Mouse (Mus musculus) macrophage (primary cell): ENCODE measurements around the gene Cers6. TPM values are rescaled to one million over a fixed set of nuclear protein-coding genes. Genes with fewer than 3 reads are reported as not detected.

Experiments
- H3K27ac ChIP-seq: fragments of 350-480 bp; formaldehyde crosslinking; 2 replicates; pipeline ENCODE4 v1.9.0; 2021
- H3K36me3 ChIP-seq: fragments of 350-480 bp; formaldehyde crosslinking; 2 replicates; pipeline ENCODE4 v1.9.0; 2021; ENCODE audit errors: inconsistent target
- H3K4me3 ChIP-seq: fragments of 350-480 bp; formaldehyde crosslinking; 2 replicates; pipeline ENCODE4 v1.9.0; 2021; ENCODE audit errors: inconsistent target
- H3K79me2 ChIP-seq: fragments of 350-480 bp; formaldehyde crosslinking; 2 replicates; pipeline ENCODE4 v1.9.0; 2021; ENCODE audit errors: inconsistent target
- WGBS: methylation state at CpG from one replicate; pipeline ENCODE4 v1.1.7; 2026; ENCODE audit warnings: inconsistent platforms; ENCODE audit not compliant: missing documents; 5-methylcytosine and 5-hydroxymethylcytosine counted together
- polyA plus RNA-seq: library from polyadenylated mRNA; stranded (reverse); fragments of 250-400 nt; gene quantifications from 3 replicates; pipeline ENCODE4 v1.2.4, GENCODE M21; 2018; ENCODE audit warnings: inconsistent platforms

Gene Cers6
- polyA plus RNA-seq, 1 experiment from 2014 or later = 26.4 TPM

DNA sequence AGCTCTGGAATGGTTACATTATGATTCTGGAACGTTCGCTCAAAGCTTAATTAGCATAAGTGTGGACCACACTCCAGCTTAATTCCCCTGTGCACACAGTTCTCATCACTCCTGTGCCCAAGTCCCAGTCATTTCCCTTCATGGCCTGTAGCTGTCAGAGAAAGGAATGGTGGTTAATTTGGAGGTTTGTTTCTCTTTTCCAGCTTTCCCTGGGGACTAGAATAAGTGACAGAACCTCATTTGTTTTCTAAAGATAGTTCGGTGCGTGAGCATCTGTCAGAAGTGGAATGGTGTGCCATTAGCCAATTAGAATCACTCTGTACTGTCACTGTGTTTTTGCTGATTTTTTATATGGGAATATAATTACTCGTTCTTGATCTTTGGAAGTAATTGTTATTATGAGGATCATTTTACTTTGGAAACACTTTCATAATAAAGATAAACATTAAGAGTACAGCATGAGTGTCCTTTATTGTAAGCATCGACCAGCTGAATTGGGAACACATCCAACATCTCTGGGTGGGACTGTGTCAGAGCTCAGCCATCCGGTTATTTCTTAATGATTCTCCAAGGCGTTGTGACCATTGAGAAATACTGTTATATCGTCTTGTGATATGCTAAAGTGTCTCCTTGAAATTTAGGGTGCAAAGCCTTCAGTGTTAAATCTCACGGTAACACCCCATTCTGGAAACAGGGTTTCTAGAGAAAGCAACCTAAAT lies 252.7 kb downstream of the Cers6 start:
- WGBS = 94% methylated on average over 10 of the region's 10 CpGs

DNA sequence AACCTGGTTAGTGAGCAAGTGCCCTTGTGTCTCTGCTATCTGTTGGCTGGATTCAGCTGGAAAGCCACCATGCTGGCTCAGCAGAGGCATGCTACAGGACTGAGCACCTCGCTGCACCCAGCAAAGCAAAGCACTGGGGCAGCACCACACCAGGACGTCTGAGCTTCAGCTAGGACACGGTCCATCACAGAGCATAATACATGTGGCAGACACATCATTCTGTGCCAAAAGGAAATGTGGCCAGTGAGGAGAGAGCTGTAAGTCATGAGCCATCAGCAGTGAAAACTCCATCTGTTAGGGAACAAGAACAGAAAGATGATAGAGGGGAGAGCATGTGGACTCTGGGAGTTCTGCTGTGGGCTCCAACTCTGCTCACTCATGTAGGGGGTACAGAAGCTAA lies 254.7 kb downstream of the Cers6 start:
- Histone ChIP-seq H3K27ac (no peak overlapping the region), H3K36me3 (peaks cover 38% of the 10 kb centered on the region), H3K79me2 (no peaks in the 10 kb centered on the region), H3K4me3 (no peak overlapping the region)
- WGBS = 100% methylated on average over 2 of the region's 3 CpGs

More for the DNA sequence above, 252.7 kb downstream of the Cers6 start:
- Histone ChIP-seq H3K27ac (no peak overlapping the region), H3K4me3 (no peak overlapping the region), H3K36me3 (peaks cover 40% of the 10 kb centered on the region), H3K79me2 (no peaks in the 10 kb centered on the region)

DNA sequence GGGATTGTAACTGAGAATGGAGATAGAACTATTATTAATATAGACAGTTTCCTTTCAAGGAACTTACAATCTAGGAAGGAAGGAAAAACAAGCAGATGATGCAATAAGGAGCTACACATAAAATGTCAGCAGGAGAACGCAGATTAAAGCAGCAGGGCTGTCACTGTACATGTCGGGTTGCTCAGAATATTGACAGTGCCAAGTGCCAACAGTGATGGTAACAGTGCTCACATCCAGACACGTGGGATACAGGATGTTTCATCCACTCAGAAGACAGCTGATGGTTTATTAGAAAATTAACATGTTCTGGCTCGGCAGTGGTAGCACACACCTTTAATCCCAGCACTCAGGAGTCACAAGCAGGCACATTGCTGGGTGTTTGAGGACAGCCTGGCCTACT lies 255.5 kb downstream of the Cers6 start:
- H3K79me2 ChIP-seq = no peaks in the 10 kb centered on the region
- no peak overlapping the region for H3K4me3 ChIP-seq
- peaks cover 30% of the 10 kb centered on the region for H3K36me3 ChIP-seq
- WGBS = 81% methylated on average over 4 of the region's 4 CpGs
- no peak overlapping the region for H3K27ac ChIP-seq

DNA sequence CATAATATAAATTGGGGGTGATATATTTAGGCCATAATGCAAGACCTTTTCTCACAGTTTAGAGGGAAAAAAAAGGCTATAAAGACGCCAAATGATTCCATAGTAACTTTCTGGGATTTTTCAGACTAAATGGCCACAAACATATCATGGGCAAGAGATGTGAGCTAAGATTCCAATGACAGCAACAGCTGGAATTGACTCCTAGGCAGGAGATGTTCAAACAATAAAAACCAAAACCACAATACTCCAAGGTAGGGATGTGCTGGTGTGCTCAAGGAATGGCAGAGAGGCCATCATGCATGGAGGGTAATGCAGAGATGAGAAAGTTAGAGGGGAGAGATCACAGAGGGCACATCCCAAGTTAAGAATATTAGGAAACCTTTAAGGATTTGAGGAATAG lies 257.8 kb downstream of the Cers6 start:
- H3K27ac ChIP-seq = no peak overlapping the region
- H3K4me3 ChIP-seq = no peak overlapping the region
- no peaks in the 10 kb centered on the region for H3K79me2 ChIP-seq
- WGBS = 100% methylated on average over 1 of the region's 1 CpGs
- peaks cover 8% of the 10 kb centered on the region; the same call in 1 of the 2 replicates for H3K36me3 ChIP-seq

DNA sequence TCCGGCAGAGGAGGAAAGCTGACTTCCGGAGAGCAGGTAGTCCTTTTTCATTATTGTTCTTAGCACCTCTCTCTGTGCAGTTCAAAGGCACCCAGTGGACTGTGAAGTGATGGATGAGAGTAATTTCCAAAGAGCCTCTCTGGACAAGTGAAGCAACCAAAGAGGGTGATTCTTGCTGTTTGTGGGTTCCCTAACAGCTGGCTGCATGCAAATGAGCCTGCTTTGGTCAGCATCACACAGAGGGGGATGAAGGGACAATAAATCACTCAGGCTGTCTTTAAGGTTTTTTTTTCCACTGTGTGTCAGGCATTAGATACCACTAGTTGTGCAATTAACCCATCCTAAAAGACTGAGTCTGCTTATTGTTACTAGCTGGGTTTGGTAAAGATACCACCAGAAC lies 258.5 kb downstream of the Cers6 start:
- Histone ChIP-seq H3K4me3 (no peak overlapping the region), H3K79me2 (no peaks in the 10 kb centered on the region), H3K27ac (no peak overlapping the region), H3K36me3 (0 out of 2 replicates have a peak, but pooled peaks cover under 1% of the 10 kb centered on the region)
- 92% methylated on average over 2 of the region's 2 CpGs for WGBS

DNA sequence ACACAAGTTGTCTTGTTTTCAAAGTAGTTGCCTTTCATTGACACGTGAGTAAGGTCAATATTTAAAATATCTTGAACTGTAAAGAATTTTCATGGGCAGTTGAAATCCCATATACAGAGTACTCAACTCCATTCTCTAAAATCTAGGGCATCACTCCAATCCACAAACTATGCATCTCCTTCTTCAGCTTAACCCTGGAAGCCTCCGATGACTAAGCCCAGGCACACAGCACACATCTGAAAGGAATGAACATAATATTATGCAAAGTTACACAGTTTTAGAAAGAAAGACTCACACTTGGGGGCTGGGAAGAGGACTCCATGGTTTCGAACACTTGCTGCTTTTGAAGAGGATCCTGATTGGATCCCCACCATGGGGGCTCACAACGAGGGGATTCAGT lies 260.4 kb downstream of the Cers6 start:
- no peaks in the 10 kb centered on the region for H3K79me2 ChIP-seq
- 90% methylated on average over 4 of the region's 4 CpGs for WGBS
- H3K36me3 ChIP-seq = no peaks in the 10 kb centered on the region
- no peak overlapping the region for H3K4me3 ChIP-seq
- H3K27ac ChIP-seq = no peak overlapping the region

DNA sequence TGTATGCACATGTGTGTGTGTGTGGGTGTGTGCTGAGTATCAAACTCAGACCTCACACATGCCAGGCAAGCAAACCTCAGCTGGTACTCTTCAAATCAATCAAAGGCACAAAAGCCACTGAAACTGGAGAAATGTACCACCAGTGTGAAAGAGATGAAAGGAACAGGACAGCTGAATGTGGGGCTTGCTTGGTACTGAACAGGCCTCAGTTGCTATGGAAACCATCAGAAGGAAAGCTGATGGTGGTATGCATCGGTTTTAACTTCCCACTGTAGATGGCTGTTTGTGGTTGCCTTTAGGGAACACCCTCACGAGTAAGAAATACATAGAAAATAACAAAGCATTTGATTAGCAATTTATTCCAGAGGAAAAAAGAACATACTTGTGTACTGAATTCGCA lies 264.2 kb downstream of the Cers6 start:
- 5% methylated on average over 2 of the region's 3 CpGs for WGBS
- Histone ChIP-seq H3K36me3 (no peaks in the 10 kb centered on the region), H3K27ac (no peak overlapping the region), H3K79me2 (no peaks in the 10 kb centered on the region), H3K4me3 (no peak overlapping the region)

DNA sequence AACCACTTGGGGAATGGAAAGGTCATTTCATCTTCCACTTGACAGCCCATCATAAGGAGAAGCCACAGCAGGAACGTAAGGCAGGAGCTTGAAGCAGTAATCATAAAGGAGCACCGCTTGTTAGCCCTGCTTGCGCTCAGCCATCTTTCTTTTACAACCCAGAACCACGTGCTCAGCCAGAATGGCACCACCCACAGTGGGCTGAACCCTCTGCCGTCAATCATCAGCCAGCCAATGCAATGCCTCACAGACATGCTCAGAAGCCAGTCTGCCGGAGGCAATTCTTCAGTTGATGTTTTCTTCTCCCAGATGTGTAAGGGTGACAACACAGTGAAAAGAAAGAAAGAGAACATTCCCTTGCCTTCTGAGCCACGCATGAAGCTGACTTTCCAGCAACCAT lies 267.1 kb downstream of the Cers6 start:
- Histone ChIP-seq H3K36me3 (no peaks in the 10 kb centered on the region), H3K79me2 (no peaks in the 10 kb centered on the region), H3K27ac (peak overlapping the region; percentile 39), H3K4me3 (no peak overlapping the region)
- WGBS = 77% methylated on average over 7 of the region's 7 CpGs

DNA sequence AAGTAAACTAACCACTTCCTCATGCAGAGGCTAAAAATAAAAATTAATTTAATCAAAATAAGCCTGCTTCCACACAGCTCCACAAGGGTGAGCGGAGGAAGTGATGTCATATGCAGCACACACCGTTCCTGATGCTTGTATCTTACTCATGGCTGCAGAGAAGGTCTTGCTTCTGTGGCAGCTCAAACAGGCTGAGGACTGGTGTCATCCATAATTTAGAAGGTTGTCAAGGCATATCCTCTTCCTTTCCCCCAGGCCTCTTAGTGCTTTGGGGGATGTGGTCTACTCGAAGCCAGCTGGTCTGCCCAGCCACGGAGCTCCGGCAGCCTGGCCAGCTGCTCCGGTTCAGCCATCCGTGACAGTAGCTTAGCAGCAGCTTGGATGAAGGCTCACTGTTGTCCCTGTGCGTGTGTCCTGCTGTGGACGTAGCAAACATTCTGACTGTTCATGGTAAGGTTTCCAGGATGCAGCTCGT lies 267.7 kb downstream of the Cers6 start:
- Histone ChIP-seq H3K36me3 (no peaks in the 10 kb centered on the region), H3K79me2 (no peaks in the 10 kb centered on the region), H3K4me3 (no peak overlapping the region; the same call in 1 of the 2 replicates), H3K27ac (peak overlapping the region; percentile 39)
- 14% methylated on average over 10 of the region's 10 CpGs for WGBS

DNA sequence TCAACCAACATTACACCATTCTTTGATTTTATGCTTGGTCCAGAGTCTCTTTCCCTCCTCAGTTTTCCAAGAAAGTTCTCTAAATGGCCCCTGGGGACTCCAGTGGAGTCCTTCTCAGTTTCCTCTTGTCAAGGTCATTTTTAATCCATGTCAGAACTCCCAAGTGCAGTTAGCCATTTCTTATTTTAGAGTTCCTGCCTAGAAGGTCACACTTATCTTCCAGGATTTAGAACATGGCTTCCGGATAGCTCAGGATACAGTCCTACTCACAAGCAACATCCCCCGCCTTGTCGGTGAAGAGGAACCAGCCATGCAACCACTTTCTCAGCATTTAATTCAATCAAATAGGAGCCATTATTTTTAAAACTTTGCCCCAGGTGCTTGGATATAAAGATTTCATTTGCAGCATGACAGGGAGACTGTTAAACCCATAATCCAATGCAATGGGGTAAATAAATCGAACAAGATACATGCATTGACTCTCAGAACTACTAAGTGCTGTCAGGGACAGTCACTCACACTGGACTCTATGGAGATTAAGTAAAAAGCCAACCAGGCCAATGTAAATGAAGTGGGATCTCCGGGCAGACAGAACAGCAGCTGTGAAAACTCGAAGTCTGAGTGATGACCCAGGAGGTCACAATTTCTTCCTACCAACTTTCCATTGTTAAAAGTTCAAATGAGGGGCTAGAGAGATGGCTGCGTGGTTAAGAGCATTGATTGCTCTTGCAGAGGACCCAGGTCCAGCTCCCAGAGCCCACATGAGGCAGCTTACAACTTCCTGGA lies 268.4 kb downstream of the Cers6 start:
- Histone ChIP-seq H3K27ac (peak overlapping the region; percentile 39), H3K4me3 (no peak overlapping the region), H3K36me3 (no peaks in the 10 kb centered on the region), H3K79me2 (no peaks in the 10 kb centered on the region)
- 84% methylated on average over 7 of the region's 7 CpGs for WGBS

DNA sequence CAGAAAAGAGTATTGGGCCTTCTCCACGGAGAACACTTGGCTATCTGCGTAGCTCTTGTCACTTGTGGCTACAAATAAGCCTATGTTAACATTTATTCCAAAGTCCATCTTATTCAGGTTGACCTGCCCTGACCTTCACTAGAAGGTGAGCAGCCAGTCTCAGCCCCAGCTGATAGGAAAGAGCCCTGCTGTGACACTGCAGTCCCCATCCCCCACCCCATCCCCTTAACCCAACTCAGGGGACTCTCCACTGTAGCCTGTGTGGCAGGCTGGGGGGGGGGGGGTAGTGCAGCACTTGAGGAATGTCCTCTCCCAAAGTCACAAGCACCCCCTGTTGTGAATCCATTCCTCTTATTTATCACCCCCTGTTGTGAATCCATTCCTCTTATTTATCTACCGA lies 270.8 kb downstream of the Cers6 start:
- H3K36me3 ChIP-seq = no peaks in the 10 kb centered on the region
- peaks cover 9% of the 10 kb centered on the region for H3K79me2 ChIP-seq
- H3K4me3 ChIP-seq = no peak overlapping the region
- 97% methylated on average over 3 of the region's 3 CpGs for WGBS
- H3K27ac ChIP-seq = no peak overlapping the region

DNA sequence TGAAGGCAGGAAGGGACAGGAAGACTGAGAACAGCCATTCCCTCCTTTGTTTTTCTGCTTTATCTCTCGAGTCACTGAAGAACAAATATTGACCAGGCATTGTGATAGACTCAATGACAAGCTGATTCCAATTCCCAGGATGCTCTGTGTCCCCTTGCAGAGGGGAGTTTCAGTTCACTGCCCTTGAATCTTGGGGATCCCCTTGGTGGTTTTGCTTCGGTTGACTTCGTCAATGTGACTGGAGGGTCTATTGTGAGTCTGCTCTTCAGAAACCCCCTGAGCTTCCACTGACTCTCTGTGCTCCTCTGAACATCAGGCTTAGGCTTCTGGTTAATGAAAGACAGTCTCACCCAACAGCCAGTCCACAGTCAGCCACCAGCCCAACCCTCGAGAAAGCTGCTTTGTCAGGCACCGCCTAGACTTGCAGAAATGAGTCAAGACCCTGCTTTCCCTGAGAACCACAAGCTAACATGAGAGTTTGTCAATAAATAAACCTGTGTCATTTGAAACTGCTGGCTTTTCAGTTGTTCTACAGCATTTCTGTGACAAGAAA lies 271.3 kb downstream of the Cers6 start:
- WGBS = 91% methylated on average over 5 of the region's 5 CpGs
- Histone ChIP-seq H3K79me2 (peaks cover 14% of the 10 kb centered on the region), H3K4me3 (no peak overlapping the region), H3K27ac (no peak overlapping the region), H3K36me3 (no peaks in the 10 kb centered on the region)

DNA sequence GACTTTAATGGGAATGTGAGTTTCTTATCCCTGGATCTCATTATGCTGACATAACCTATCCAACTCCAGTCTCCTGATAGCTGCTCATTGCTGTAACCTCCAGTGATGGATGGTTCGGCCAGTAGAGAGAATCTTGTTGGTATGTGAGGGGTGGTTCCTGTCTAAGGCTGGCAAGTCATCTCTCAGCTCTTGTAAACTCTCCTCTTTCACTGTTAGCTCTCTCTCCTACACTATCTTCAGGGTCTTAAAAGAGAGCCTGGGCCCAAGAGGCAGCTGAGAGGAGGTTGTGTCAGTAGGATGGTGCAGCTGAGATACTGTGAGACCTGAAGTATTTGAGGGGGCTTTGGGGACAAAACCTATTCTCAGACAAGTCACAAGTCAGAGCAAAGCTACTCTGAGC lies 272.9 kb downstream of the Cers6 start:
- H3K36me3 ChIP-seq = no peaks in the 10 kb centered on the region
- 92% methylated on average over 1 of the region's 1 CpGs for WGBS
- H3K4me3 ChIP-seq = no peak overlapping the region
- no peak overlapping the region for H3K27ac ChIP-seq
- H3K79me2 ChIP-seq = peaks cover 22% of the 10 kb centered on the region

DNA sequence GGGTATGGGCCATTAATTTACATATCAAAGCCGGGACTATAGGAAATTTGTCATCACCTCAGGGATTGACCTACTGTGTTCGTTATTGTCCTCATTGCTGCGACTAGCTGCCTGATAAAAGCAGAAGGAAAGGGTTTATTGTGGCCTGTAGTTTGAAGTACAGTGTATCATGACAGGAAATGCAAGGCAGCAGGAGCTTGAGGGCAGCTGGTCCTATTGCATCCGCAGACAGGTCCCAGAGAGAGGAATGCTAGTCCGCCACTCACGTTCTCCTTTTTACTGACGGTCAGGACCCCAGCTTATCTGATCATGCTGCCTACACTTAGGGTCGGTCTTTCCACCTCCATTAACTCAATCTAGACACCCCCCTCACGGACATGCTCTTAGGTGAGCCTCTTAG lies 273.7 kb downstream of the Cers6 start:
- Histone ChIP-seq H3K79me2 (peaks cover 22% of the 10 kb centered on the region), H3K4me3 (no peak overlapping the region), H3K36me3 (no peaks in the 10 kb centered on the region), H3K27ac (no peak overlapping the region)
- 45% methylated on average over 9 of the region's 9 CpGs for WGBS
